ENCODE assay signal across 13 mouse cellular contexts in genomic region chr12:29644721-29645120, GRCm38 (mm10).
"Had no signal": no experiment of that assay in that cellular context is flagged by ENCODE, and none has a peak within 500 bp of the region (broad histone marks: within the 10 kb centered on the region; RNA-seq: fewer than 3 reads in every experiment).

No protein-coding gene starts in this region.

- H3K27ac ChIP-seq: kidney, postnatal 0 days; limb, embryonic 10.5 days; liver, embryonic 15.5 days; neural tube, embryonic 12.5 days had no signal

- H3K4me2 ChIP-seq: liver, embryonic 11.5 days; liver, embryonic 15.5 days; neural tube, embryonic 12.5 days had no signal

- H3K36me3 ChIP-seq: limb, embryonic 10.5 days; liver, embryonic 15.5 days; neural tube, embryonic 12.5 days had no signal

- H3K27me3 ChIP-seq: liver, embryonic 15.5 days; neural tube, embryonic 12.5 days had no signal

- H3K9ac ChIP-seq: liver, embryonic 15.5 days; neural tube, embryonic 12.5 days had no signal

- H3K4me1 ChIP-seq: liver, embryonic 15.5 days had no signal

- ATAC-seq: lung, postnatal 0 days had no signal

- H3K4me3 ChIP-seq: limb, embryonic 10.5 days; liver, embryonic 15.5 days; neural tube, embryonic 12.5 days had no signal

- H3K9me3 ChIP-seq: limb, embryonic 10.5 days; liver, embryonic 15.5 days; neural tube, embryonic 12.5 days had no signal

- DNase-seq: kidney, adult 11 months; kidney, adult 9 months; kidney, postnatal 36 days; lung, adult 2 months; lung, postnatal 36 days; thymus, adult 18-20 months; thymus, postnatal 14 days had no signal
